Mouse (Mus musculus): ENCODE data around the gene Eef2kmt. TPM values are rescaled to one million over a fixed set of nuclear protein-coding genes. Genes with fewer than 3 reads are reported as not detected.
"Not testable (repeated sequence)": the region's sequence is repeated elsewhere in the genome, so short reads cannot be mapped to it uniquely, and the experiment has no call there.

The Eef2kmt gene
- 34.0 and 41.0 TPM in 2 replicates for polyA plus RNA-seq (2012; rRNA removed)

DNA sequence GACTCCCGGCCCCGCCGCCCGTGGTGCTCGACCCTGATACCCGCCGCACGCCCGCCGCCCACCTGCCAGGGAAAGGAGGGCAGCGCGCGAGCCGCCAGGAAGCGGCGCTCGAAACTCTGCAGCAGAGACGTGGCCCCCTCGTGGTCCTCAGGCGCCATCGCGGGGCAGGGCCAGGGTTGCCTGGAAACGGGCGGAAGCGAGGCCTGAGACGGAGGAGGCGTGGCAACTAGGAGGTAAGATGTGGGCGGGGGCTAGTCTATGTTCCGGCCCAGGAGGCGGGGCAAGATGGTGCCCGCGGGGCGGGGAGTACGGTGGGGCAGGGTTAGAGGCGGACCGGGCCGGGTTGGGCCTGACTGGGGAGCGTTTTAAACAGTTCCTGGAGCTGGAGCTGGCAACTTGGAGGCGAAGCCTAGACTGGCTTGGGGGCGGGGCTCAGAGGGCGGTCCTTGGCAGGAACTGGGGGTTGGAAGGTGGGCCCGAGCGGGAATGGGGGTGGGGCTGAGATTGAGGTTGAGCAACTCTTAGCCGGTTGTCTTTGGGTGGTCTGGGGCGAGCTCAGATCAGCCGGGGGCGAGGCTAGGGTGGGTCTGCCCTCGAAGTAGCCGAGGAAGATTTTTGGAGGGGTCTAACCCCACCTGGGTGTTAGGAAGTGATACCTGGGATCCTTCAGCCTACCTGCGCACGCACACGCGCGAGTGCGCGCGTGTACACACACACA lies at the start of gene Eef2kmt:
Gene Eef2kmt (minus strand): TSS at position 205 of the 718 bp plus-strand sequence.
- DNase-seq (ENCODE audit: low spot score) = peak; percentile 96

DNA sequence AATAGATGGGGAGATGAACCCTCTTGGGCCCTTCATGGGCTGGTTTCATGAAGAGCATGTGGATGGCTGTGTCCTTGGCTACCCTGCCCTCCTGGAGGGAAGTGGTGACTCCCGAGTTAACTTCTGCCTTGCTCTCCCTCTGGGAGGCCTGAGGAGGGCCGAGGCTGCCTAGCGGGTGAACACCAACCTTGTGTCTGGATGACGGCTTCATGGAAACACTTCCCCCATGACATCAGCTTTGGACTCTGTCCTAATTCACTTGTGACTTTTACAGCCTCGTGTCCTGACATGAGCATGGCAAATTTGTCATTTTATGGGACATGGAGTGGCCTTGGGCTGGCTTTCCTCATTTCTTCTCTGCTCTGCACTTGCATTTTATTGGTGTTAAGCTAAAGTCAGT lies 39.5 kb upstream of the Eef2kmt start:
- DNase-seq (ENCODE audit: low spot score) = no peak

DNA sequence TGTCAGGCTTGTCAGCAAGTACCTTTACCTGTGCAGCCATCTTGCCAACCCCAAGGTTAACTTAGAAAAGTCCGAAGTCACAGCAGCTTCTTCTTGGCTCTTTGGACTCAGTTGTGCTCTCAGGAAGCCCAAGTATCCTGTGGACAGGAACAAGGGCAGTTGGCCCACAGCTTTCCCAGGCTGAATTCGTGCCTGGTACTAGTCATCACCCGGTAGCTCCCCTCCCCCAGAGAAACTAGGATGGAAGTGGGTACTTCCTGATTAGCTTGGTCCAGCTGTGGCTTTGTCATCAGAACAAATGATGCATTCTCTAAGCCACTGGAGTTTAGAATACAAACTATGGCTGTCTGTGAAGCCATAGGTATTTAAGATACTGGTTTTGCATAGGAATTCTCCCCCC lies 29.6 kb upstream of the Eef2kmt start:
- no peak for DNase-seq (ENCODE audit: low spot score)

DNA sequence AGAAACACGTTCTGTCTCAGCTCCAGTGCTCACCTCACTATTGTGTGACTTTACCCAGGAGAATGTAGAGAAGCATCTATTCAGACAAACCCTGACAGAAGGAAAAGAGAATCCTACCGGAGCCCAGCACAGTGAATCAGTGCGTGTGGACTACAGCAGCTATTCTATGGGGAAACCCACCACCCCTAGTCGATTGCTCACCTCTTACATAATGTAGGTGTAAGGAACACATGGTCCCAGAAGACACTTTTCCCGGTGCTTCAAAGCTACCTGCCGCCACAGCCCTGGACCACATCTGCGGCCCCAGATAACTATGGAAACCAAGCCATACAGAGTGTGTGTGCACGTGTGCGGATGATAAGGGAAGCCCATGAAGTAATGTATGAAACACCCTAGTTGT lies 26.9 kb upstream of the Eef2kmt start:
- no peak for DNase-seq (ENCODE audit: low spot score)

DNA sequence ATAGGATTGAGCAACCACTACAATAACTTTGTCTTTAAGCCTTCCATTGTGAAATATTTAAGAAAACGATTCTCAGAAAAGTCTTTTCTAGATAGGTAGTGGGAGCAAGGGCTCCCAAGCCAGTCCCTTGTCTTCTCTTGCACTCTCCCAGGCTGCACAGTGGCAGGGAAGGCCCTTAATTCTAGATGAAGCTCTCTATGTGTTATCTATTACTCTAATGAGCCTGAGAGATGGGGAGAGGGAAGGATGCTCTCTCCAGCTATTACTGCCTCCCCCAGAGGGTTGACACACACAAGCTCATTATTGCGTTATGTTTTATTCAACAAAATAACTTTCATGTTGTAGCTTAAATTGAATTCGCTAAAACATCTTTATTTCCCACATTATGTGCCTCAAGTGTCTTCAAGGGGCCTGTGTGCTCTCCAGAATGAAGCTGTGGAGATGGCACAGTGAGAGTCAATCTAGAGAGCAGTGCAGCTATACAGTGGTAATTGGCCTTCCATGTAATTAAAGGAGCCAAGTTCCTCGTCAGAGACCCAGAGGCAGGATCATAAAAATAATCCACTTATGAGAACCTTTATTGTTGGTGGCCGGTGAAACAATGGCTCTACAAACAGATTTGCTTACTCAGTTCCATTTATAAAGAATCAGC lies 23.9 kb upstream of the Eef2kmt start:
- no peak for DNase-seq (ENCODE audit: low spot score)

DNA sequence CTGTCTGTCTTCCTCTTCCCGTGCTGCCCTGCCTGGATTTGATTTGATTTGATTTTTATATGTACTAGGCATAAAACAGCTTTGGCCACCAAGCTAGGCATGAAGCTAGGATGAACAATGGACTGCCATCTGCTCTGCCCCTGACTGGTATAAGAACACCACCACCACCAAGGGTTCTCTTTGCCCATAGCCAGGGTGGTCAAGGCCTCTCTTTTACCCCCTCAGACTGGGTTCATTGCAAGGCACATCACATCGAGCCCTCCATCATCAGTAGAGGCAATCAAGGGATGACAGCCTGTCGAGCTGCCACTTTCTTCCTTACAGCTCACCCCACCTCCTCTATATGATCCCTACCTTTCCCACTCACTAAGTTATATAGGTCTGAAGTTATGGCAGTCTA lies 16.6 kb upstream of the Eef2kmt start:
- no peak for DNase-seq (ENCODE audit: low spot score)

DNA sequence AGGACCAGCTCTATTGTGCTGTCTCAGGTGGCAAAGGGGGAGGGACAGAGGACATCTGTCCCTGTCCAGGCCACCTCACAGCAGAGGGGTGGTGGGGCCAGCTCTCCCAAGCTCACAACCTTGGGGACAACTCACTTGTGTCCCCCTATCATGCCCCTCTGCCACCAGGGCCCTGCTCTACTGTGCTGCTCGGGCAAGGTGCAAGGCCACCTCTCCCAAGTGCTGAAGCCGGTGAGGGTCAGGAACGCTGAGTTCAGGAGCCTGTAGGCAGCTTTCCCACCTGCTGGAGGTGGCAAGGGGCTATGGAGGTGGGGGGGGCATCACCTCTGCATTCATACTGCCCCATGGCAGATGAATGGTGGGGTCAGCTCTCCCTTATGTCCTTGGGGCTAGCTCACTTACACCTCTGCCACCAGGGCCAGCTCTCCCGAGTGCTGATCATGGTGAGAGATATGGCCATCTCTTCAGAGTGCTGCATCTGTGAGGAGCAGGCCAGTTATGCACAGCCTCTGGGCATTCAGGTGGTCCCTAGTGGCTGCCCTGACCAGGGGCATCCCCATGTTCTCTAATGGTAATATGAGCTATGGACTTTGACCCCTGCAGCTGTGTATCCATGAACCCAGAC lies 15.7 kb upstream of the Eef2kmt start:
- no peak for DNase-seq (ENCODE audit: low spot score)

DNA sequence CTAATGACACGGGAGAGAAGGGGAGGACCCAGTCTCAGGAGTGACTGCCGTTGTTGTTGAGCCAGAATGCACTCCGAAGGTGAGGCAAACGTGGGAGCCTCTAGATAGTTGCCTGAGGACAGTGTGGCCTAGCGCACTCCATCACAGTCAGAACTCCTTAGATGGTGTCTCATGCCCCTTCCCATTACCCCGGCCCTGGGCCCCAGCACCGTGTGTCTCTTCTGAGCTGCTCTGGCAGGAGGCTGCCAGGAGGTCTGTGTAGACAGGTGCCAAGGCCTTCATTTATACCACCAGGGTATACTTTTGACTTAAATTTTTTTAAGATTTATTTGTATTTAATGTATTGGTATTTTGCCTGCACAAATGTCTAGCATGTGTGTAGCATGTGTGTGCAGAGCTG lies 8.1 kb upstream of the Eef2kmt start:
- no peak for DNase-seq (ENCODE audit: low spot score)

DNA sequence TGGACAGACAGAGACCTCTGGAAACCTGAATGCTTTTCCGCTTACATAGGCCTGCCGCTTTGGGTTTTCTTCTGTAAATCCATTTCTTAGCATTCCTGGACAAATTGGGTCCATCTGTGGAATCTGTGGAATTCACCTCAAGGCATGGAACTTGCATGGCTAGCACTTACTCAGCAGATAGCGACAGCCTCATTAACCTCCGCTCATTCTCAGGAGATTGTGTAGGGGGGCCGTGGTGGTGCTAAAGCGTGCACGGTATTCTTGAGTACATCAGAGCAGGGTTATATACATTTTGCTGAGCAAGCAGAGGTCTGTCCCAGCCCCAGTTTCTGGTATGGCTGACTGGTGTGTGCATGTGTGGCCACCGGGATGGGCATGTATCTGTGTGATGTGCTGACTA lies 7.4 kb upstream of the Eef2kmt start:
- DNase-seq (ENCODE audit: low spot score) = no peak

DNA sequence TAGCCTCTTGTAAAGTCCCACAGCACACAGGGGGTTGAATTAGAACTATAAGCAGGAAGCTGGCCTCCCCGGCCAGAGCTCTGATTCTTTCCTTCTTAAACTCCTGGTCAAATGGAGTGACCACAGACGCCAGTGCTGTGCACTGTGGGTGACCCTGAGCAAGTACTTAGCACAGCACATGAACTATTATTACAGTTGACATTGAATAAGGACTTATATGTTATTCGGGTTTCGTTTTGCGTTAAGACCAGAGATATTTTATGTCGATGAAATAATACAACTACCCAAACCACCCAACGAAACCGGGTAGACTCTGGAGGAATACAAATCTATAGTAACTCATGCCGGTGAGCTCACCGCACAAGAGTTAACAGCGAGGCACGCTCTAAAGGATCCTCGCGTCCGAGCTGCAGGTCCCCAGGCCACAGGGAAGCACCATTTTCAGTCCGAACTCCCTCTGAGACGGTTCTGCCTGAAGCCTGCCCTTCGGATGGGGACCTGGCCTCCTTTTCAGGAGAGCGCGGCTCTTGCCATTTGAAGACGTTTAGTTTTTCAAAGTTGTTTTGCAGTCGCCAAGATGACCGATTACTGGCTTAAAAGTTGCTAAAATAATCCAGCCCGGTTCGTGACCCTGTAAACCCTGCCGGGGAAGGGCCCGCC lies 572 bp downstream of the Eef2kmt start:
- no peak for DNase-seq (ENCODE audit: low spot score)

DNA sequence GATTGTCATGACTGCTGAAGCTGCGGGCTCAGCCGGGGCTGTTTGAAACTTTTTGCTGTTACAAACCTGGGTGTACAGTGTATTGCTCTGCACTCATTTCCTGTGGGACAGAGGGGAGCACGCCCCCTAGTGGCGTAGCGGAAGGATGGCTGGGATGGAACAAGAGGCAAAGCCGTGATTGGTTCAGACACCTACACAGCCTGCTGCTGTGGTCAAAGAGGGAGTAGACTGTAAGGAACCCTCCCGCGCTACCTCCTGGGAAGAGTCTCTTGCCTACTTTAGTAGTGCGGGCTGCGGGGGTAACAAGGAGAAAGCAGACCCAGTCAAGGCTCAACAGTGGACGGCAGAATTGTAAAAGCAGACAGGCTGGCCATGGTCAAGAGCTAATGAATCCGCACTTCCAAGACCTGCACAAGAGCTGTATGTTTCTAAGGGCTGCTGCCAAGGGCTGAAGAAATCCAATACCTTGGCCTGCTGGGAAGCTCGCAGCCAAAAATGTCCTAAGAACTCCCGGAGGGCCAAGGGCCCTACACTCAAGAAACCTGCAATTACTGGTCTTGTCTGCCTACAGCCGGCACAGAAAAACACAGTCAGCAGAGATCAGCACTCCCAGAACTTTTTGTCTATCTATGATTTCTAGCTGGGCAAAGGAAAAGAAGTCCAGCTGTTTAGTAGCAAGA lies 1.3 kb downstream of the Eef2kmt start:
- DNase-seq (ENCODE audit: low spot score) = peak; percentile 59

DNA sequence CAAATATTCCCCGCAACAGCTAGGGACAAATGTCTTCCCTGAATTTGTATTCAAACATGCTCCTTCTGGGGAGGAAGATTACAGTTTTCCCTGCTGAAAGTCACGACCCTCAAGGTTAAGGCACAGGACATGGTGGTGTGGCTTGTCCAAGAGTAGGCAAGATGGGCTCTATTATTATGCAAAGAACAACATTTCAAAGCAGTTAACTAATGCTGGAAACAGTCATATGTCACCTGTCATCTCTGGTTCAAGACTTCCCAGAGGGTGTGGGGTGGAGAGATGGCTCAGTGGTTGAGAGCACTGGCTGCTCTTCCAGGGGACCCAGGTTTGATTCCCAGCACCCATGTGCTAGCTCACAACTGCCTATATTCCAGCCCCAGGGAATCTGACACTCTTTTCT lies 3.5 kb downstream of the Eef2kmt start:
- DNase-seq (ENCODE audit: low spot score) = no peak

DNA sequence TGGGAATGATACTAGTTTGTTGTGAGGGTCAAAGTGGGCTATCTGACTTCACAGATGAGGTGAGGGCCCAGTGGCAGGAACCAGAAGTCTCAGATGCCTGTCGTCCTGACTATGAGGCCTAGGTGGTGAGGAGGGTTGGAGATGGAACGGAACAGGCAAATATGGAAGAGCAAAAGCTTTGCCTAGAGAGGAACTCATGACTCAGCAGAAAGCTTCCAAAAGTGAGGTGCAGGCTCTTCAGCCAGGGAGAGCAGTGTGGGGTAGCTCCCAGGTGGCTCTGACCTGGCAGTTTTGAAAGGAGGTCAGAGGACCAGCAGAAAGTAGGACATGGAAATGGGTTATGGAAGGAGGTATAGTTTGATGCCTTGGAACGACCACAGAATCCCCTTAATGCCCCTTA lies 4.9 kb downstream of the Eef2kmt start:
- no peak for DNase-seq (ENCODE audit: low spot score)

DNA sequence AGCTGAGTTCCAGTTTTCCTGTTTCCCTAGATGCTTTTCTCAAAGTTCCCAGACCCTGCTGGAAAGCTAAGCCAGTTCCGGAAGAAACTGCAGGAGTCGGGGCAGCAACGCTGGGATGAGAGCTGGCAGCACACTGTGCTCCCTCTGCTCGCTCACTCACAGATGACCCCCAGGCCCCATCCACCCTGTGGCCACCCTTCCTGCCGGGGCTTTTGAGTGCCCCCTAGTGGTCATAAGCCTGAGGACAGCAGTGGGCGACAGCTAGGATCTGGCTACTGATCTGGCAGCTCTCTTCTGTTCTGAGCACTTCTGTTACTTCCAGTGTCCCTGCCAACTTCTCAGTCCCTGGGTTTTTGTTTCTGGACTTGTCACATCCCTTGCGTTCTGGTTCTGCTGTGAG lies 11.4 kb downstream of the Eef2kmt start:
- DNase-seq (ENCODE audit: low spot score) = peak; percentile 38

DNA sequence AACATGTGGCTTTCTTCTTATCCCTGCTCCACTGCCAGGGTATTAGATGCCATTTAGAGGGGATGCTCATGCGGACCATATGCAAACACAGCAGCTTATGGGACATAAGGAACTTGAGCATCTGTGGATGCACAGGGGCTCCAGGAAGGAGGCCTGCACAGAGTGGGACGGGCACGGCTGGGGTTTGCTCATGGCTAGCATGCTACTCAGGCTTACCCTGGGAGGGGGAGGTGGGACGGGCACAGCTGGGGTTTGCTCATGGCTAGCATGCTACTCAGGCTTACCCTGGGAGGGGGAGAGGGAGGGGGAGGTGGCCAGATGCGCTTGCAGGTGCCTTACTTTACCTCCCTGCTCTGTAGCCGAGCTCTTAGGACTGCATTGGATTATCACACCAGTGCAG lies 12.9 kb downstream of the Eef2kmt start:
- no peak for DNase-seq (ENCODE audit: low spot score)

DNA sequence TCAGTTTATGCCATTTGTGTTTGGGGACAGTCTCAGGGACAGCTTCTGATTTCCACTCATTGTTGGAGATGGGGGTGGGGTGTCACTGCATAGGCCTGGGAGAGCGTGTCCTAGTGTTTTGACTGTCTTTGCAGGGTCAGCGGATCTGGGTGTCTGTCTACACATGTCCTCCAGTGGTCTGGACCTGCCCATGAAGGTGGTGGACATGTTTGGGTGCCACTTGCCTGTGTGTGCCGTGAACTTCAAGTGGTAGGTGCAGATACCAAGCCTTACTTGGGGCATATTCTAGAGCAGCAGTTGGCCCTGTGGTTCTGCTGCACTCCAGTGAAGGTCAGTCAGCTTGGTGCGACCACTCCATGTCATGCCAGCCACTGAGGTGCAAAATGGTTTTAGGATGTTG lies 13.4 kb downstream of the Eef2kmt start:
- DNase-seq (ENCODE audit: low spot score) = no peak

DNA sequence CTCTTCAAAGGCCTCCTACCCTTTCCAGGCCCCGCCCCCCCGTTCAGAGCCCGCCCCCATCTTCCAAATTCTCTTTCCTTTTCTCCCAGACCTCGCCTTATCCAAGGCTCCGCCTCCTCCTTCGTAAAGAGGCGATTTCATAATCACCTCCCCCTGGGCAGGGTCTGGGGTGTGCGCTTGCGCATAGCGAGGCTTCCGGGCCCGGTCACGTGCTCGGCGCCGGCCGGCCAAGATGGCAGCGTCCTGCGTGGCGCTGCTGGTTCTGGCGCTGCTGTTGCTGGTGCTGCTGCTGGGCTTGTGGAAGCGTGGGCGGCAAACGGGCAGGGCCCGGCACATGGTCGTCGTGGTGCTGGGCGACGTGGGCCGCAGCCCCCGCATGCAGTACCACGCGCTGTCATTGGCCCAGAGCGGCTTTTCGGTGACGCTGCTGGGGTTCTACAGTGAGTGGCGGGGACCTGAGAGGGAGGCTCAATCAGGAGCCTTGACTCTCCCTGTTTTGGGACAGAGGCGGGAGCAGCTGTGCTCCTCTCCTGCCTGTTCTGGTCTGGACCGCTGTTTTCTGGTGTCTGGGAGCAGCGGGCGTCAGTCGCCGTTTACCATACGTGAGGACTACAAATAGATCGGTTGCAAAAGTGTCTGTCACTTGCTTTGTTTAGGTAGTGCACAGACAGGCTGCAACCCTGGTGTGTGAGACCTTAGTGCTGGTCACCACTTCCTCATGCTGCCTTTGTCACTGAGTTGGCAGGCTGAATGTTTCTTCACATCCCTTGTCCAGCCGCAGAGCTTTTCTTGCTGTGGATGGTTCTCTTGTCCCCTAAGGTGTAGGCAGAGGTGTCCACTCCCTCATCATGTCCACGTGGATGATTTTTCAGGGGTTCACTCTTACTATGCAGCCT lies 22.1 kb downstream of the Eef2kmt start, which contains the start of gene Alg1:
Gene Alg1 (plus strand): TSS at position 204 of the 896 bp plus-strand sequence.
- peak; percentile 86 for DNase-seq (ENCODE audit: low spot score)

DNA sequence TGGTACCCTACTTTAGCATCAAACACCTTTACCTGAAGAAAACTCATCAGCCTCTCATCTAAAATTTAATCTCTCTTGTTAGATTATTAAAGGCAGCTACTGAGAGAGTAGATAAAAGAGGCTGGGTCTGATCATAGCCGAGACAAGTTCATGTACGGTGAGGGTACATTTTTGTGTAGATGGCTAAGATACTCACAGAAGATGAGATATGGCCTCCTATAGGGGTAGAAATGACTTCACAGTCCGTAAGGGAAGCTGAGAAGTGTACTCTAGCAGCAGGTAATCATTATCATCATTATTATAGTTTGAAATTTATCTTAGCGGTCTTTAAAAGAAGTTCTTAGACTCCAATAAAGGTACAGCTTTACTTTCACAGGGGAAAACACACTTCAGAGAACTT lies 22.8 kb downstream of the Eef2kmt start:
- DNase-seq (ENCODE audit: low spot score) = no peak

DNA sequence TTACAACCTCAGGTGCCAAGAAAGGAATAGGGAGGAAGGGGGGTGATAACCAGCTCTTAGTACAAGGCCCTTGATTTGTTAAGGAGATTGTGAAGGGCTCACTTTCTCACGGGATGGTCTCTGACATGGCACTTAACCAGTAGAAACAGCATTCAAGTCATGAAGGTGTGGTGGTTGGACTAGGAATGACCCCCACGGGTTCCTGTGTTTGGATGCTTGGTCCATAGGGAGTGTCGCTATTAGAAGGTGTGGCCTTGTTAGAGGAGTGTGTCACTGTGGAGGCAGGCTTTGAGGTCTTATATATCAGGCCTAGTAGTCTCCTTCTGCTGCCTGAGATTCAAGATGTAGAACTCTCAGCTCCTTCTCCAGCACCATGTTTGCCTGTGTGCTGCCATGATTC lies 27.7 kb downstream of the Eef2kmt start:
- DNase-seq (ENCODE audit: low spot score) = not testable (repeated sequence)

DNA sequence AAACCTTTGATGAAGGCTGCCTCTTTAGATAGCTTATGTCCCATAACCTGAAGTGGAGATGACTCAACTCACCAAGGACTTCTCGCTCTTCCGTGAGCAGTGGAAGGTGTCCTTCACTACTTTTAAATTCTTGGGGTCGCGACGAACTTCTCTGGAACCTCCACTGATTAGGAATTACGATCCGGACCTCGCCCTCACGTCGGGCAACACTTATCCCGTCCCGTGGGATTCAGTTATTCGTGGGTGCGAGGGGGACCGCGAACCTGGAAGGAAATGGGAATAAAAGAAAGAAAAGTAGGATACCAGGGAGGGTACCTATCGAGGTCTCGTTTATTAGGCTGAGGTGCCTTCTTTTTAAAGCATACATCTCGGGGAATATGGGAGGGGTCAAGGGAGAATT lies 28.3 kb downstream of the Eef2kmt start:
- not testable (repeated sequence) for DNase-seq (ENCODE audit: low spot score)

DNA sequence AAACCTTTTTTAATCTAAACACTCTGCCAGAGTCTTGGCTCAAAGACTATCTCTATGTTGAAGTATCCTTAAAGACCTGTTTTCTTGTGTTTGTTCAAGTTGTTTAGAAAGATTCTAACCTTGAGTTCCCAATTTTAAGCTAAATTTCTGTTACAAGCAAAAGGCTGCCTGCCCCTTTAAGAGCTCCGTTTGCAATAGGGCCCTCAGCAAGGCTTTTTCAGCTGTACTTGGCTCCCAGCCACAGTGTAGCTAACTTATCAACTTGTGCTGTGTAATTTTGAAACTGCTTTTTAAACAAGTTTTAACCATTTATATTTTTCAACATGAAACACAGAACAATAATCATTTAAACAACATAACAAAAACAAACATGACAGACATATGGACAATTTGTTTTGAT lies 29.2 kb downstream of the Eef2kmt start:
- not testable (repeated sequence) for DNase-seq (ENCODE audit: low spot score)
